Mouse (Mus musculus) small intestine, adult 2 months (tissue): ENCODE results near the gene Pars2.

Experiments used
- CTCF ChIP-seq: fragments of 200-500 bp; IDR thresholded peaks from 2 replicates; pipeline ENCODE4 v1.5.1; 2012; ENCODE audit warnings: low read depth, mild to moderate bottlenecking, control low read depth, inconsistent platforms, low read length, moderate library complexity, mixed read lengths; ENCODE audit not compliant: insufficient replicate concordance, insufficient read length; ENCODE audit errors: extremely low read depth
- POLR2A ChIP-seq: fragments of 200-500 bp; IDR thresholded peaks from 2 replicates; pipeline ENCODE4 v1.6.1; 2012; ENCODE audit warnings: low read depth, mild to moderate bottlenecking, control low read depth, inconsistent platforms, low read length, moderate library complexity

DNA sequence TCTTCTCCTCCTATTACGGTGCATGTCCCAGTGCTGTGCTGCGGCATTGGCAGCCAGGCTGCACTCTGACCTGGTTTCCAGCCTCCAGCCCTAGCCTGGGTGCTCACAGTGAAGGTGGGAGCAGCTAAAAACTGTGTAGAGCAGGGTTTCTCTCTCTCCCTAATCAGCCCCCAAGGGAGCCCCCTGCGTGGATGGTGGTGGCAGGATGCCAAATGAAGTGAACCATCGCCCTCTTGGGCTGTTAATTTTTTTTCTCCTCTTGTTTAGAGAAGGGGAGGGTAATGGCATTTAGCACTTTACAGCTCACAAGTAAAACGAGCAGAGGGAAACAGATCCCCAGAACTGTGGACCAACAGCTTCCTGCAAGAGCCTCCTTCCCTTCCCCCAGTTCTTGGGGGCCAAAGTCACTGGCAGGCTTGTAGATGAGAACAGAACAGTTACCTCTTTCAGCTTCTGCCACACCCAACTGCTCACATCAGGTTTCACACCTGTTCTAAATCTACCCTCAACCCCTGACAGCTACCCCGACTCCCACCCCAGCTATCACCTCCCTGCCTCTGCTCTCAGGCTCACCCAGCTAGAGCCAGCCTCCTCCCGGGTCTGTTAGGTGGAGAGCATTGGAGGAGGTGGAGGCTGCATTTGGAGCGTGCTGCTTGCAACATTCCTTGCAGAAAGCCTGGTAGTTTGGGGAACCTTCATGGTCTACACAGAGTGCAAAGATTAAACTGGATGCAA lies 7.2 kb upstream of the Pars2 start:
- TF ChIP-seq POLR2A (no peak), CTCF (no peak)
